Mouse (Mus musculus) bone marrow, adult 2 months (tissue): ENCODE data around the gene Kif5c.

Experiments
- CTCF ChIP-seq: fragments of 200-500 bp; IDR thresholded peaks from 2 replicates; pipeline ENCODE4 v1.5.1; 2011; ENCODE audit warnings: low read length, control low read depth; ENCODE audit not compliant: control insufficient read depth, insufficient read depth
- POLR2A ChIP-seq: fragments of 200-500 bp; IDR thresholded peaks from 2 replicates; pipeline ENCODE4 v1.6.1; 2011; ENCODE audit warnings: low read depth, mild to moderate bottlenecking, control low read depth, low read length, borderline replicate concordance; ENCODE audit not compliant: control insufficient read depth

GRCm38 (mm10) chr2:49643756-49644155, 24.7 kb downstream of the Kif5c start:
- TF ChIP-seq CTCF, result no peak
- TF ChIP-seq POLR2A, result no peak
